Mouse (Mus musculus) forebrain, postnatal 0 days (tissue): Measurements from ENCODE around the gene Hhat. TPM values are rescaled to one million over a fixed set of nuclear protein-coding genes. Genes with fewer than 3 reads are reported as not detected.

Experiments
- ATAC-seq: fragments of 200-750 bp; cut with Nextera tagmentation; 2 replicates; pipeline ENCODE4 v1.8.0; 2017; ENCODE audit warnings: mild to moderate bottlenecking, moderate library complexity
- DNase-seq: peaks from one replicate; pipeline ENCODE4 v3.0.0-alpha.2; 2015
- H3K27ac ChIP-seq: fragments of 300-500 bp; sonication (generic); 2 replicates; pipeline ENCODE4 v1.5.1; 2014; ENCODE audit warnings: low read depth, mild to moderate bottlenecking, antibody characterized with exemption, low read length, moderate library complexity, mixed read lengths
- H3K27me3 ChIP-seq: fragments of 300-500 bp; sonication (generic); 2 replicates; pipeline ENCODE4 v1.6.1; 2014; ENCODE audit warnings: mild to moderate bottlenecking, low read length, mixed read lengths; ENCODE audit not compliant: insufficient read depth
- H3K36me3 ChIP-seq: fragments of 300-500 bp; sonication (generic); 2 replicates; pipeline ENCODE4 v1.6.1; 2014; ENCODE audit warnings: mild to moderate bottlenecking, moderate library complexity; ENCODE audit not compliant: insufficient read depth
- H3K4me1 ChIP-seq: fragments of 300-500 bp; sonication (generic); 2 replicates; pipeline ENCODE4 v1.6.1; 2014; ENCODE audit warnings: antibody characterized with exemption; ENCODE audit not compliant: insufficient read depth
- H3K4me2 ChIP-seq: fragments of 300-500 bp; sonication (generic); 2 replicates; pipeline ENCODE4 v1.6.1; 2014; ENCODE audit warnings: low read depth, mild to moderate bottlenecking, moderate library complexity
- H3K4me3 ChIP-seq: fragments of 300-500 bp; sonication (generic); 2 replicates; pipeline ENCODE4 v1.5.1; 2014; ENCODE audit warnings: low read depth, low read length, mixed read lengths
- H3K9ac ChIP-seq: fragments of 300-500 bp; sonication (generic); 2 replicates; pipeline ENCODE4 v1.6.1; 2014; ENCODE audit warnings: mild to moderate bottlenecking
- H3K9me3 ChIP-seq: fragments of 300-500 bp; sonication (generic); 2 replicates; pipeline ENCODE4 v1.6.1; 2016; ENCODE audit warnings: low read length
- CTCF ChIP-seq: sonication (generic); IDR thresholded peaks from 2 replicates; pipeline ENCODE4 v1.5.1; 2016; ENCODE audit warnings: antibody characterized with exemption, control low read depth, low read depth
- WGBS: fragments of 180-500 bp; shearing (Covaris S2); extraction: QIAGEN DNeasy Blood & Tissue Kit; methylation state at CpG from one replicate; pipeline ENCODE4 v1.1.7; 2014; 5-methylcytosine and 5-hydroxymethylcytosine counted together
- polyA plus RNA-seq: library from polyadenylated mRNA; unstranded; fragments of >200 nt; fragmentation: Nextera tagmentation; extraction: Ambion mirVana; gene quantifications from 2 replicates; pipeline ENCODE4 v1.2.1, GENCODE M21; 2015
- total RNA-seq: library from RNA; depleted of rRNA; stranded (reverse); fragments of >200 nt; gene quantifications from 2 replicates; pipeline ENCODE4 v1.2.3, GENCODE M21; 2014

Hhat gene
- total and polyA plus RNA-seq, 2 experiments from 2014 or later = 1.8 to 2.6 TPM

- H3K9me3 ChIP-seq = no peaks in the 10 kb centered on the region
- ATAC-seq = no peak
- H3K36me3 ChIP-seq = no peaks in the 10 kb centered on the region
- TF ChIP-seq CTCF = no peak
- no peaks in the 10 kb centered on the region for H3K27me3 ChIP-seq
- 80% methylated on average over 7 of the region's 7 CpGs for WGBS
- no peak overlapping the region for H3K27ac ChIP-seq
- DNase-seq = no peak
- H3K4me2 ChIP-seq = no peak overlapping the region
- no peak overlapping the region for H3K4me3 ChIP-seq
- H3K4me1 ChIP-seq = no peaks in the 10 kb centered on the region
- H3K9ac ChIP-seq = no peak overlapping the region
These were observed 28.4 kb downstream of the Hhat start for GRCm38 (mm10) chr1:192742394-192743251.

- no peak for TF ChIP-seq CTCF
- H3K9ac ChIP-seq = no peak overlapping the region
- H3K9me3 ChIP-seq = no peaks in the 10 kb centered on the region
- no peak overlapping the region for H3K4me2 ChIP-seq
- H3K4me1 ChIP-seq = no peaks in the 10 kb centered on the region
- no peak overlapping the region for H3K4me3 ChIP-seq
- 96% methylated on average over 2 of the region's 2 CpGs for WGBS
- ATAC-seq (no peak), DNase-seq (no peak)
- H3K27ac ChIP-seq = no peak overlapping the region
- H3K27me3 ChIP-seq = no peaks in the 10 kb centered on the region
- no peaks in the 10 kb centered on the region for H3K36me3 ChIP-seq
These were observed 29.1 kb downstream of the Hhat start for GRCm38 (mm10) chr1:192741896-192742295.

GRCm38 (mm10) chr1:192736524-192736923 is 34.5 kb downstream of the Hhat start:
- H3K4me1 ChIP-seq = no peaks in the 10 kb centered on the region
- H3K36me3 ChIP-seq = no peaks in the 10 kb centered on the region
- TF ChIP-seq CTCF = no peak
- ATAC-seq (0 out of 2 replicates have a peak, but pooled peaks have one; percentile 2), DNase-seq (no peak)
- no peak overlapping the region for H3K9ac ChIP-seq
- H3K4me3 ChIP-seq = no peak overlapping the region
- H3K9me3 ChIP-seq = no peaks in the 10 kb centered on the region
- H3K27me3 ChIP-seq = no peaks in the 10 kb centered on the region
- 50% methylated on average over 3 of the region's 3 CpGs for WGBS
- H3K27ac ChIP-seq = no peak overlapping the region
- no peak overlapping the region for H3K4me2 ChIP-seq

GRCm38 (mm10) chr1:192736002-192736426 is 35.0 kb downstream of the Hhat start:
- WGBS = 78% methylated on average over 9 of the region's 9 CpGs
- Histone ChIP-seq H3K9me3 (no peaks in the 10 kb centered on the region), H3K27ac (no peak overlapping the region), H3K9ac (no peak overlapping the region), H3K27me3 (no peaks in the 10 kb centered on the region), H3K36me3 (no peaks in the 10 kb centered on the region), H3K4me2 (no peak overlapping the region), H3K4me3 (no peak overlapping the region), H3K4me1 (no peaks in the 10 kb centered on the region)
- DNase-seq (no peak), ATAC-seq (no peak)
- no peak for TF ChIP-seq CTCF

GRCm38 (mm10) chr1:192730517-192730916 is 40.5 kb downstream of the Hhat start:
- Histone ChIP-seq H3K27me3 (no peaks in the 10 kb centered on the region), H3K4me2 (no peak overlapping the region), H3K4me1 (no peaks in the 10 kb centered on the region), H3K9ac (no peak overlapping the region), H3K27ac (no peak overlapping the region), H3K4me3 (no peak overlapping the region), H3K36me3 (no peaks in the 10 kb centered on the region), H3K9me3 (no peaks in the 10 kb centered on the region)
- WGBS = 83% methylated on average over 7 of the region's 7 CpGs
- ATAC-seq (no peak), DNase-seq (no peak)
- TF ChIP-seq CTCF = no peak

GRCm38 (mm10) chr1:192726996-192727624 is 43.9 kb downstream of the Hhat start:
- H3K9ac ChIP-seq = no peak overlapping the region
- no peaks in the 10 kb centered on the region for H3K36me3 ChIP-seq
- H3K4me1 ChIP-seq = no peaks in the 10 kb centered on the region
- ATAC-seq = peak; percentile 53
- no peak overlapping the region for H3K4me2 ChIP-seq
- peak; percentile 88 for TF ChIP-seq CTCF
- no peaks in the 10 kb centered on the region for H3K9me3 ChIP-seq
- 57% methylated on average over 11 of the region's 11 CpGs for WGBS
- peak; percentile 72 for DNase-seq
- H3K4me3 ChIP-seq = no peak overlapping the region
- H3K27ac ChIP-seq = no peak overlapping the region
- no peaks in the 10 kb centered on the region for H3K27me3 ChIP-seq

- peak; percentile 70 for DNase-seq
- Histone ChIP-seq H3K9me3 (no peaks in the 10 kb centered on the region), H3K9ac (no peak overlapping the region), H3K27ac (no peak overlapping the region), H3K36me3 (no peaks in the 10 kb centered on the region), H3K4me1 (no peaks in the 10 kb centered on the region), H3K4me2 (no peak overlapping the region), H3K27me3 (no peaks in the 10 kb centered on the region), H3K4me3 (no peak overlapping the region)
- TF ChIP-seq CTCF = peak; percentile 76
- 30% methylated on average over 5 of the region's 5 CpGs for WGBS
- peak; percentile 49; the same call in 1 of the 2 replicates for ATAC-seq
These were observed 48.9 kb downstream of the Hhat start for GRCm38 (mm10) chr1:192722147-192722546.
